Mouse (Mus musculus): ENCODE data around the gene Etv6. TPM values are rescaled to one million over a fixed set of nuclear protein-coding genes. Genes with fewer than 3 reads are reported as not detected.

The Etv6 gene
- total and polyA plus RNA-seq, 2 experiments from 2014 or later = 4.0 to 9.1 TPM

- Histone ChIP-seq H3K9ac (replicated peaks; ENCODE audit: low read length) (no peak overlapping the region), H3K36me3 (ENCODE audit: insufficient read depth, low read length) (no peaks in the 10 kb centered on the region), H3K4me3 (ENCODE audit: low read length) (no peak overlapping the region), H3K27me3 (ENCODE audit: insufficient read depth, low read length) (no peaks in the 10 kb centered on the region), H3K27ac (no peak overlapping the region), H3K4me1 (ENCODE audit: insufficient read depth, low read length) (0 out of 2 replicates have a peak, but pooled peaks cover 4% of the 10 kb centered on the region), H3K4me2 (ENCODE audit: low read depth, low read length) (no peak overlapping the region), H3K9me3 (ENCODE audit: low read length) (no peaks in the 10 kb centered on the region)
- TF ChIP-seq CTCF (IDR thresholded peaks at IDR 0.05; ENCODE audit: low read depth) = peak; percentile 22; the same call in 1 of the 2 replicates
- 55% methylated on average over 12 of the region's 12 CpGs for WGBS
- DNase-seq (ENCODE audit: low spot score) (peak; percentile 32), ATAC-seq (peak; percentile 43; the same call in 1 of the 2 replicates)
These were observed 6.4 kb downstream of the Etv6 start for GRCm38 (mm10) chr6:134041916-134042315.

- no peak overlapping the region for H3K27ac ChIP-seq
- ATAC-seq (no peak), DNase-seq (ENCODE audit: low spot score) (no peak)
- WGBS = 45% methylated on average over 7 of the region's 7 CpGs
- TF ChIP-seq CTCF (IDR thresholded peaks at IDR 0.05; ENCODE audit: low read depth) = no peak
- no peak overlapping the region for H3K4me3 ChIP-seq (ENCODE audit: low read length)
- H3K36me3 ChIP-seq (ENCODE audit: insufficient read depth, low read length) = no peaks in the 10 kb centered on the region
- H3K4me1 ChIP-seq (ENCODE audit: insufficient read depth, low read length) = 0 out of 2 replicates have a peak, but pooled peaks cover 4% of the 10 kb centered on the region
- no peak overlapping the region for H3K9ac ChIP-seq (replicated peaks; ENCODE audit: low read length)
- H3K9me3 ChIP-seq (ENCODE audit: low read length) = no peaks in the 10 kb centered on the region
- no peak overlapping the region for H3K4me2 ChIP-seq (ENCODE audit: low read depth, low read length)
- no peaks in the 10 kb centered on the region for H3K27me3 ChIP-seq (ENCODE audit: insufficient read depth, low read length)
These were observed 8.0 kb downstream of the Etv6 start for GRCm38 (mm10) chr6:134043545-134043944.

GRCm38 (mm10) chr6:134045092-134045868 lies 9.8 kb downstream of the Etv6 start:
- TF ChIP-seq CTCF (IDR thresholded peaks at IDR 0.05; ENCODE audit: low read depth) = no peak
- no peaks in the 10 kb centered on the region for H3K9me3 ChIP-seq (ENCODE audit: low read length)
- no peak overlapping the region for H3K4me2 ChIP-seq (ENCODE audit: low read depth, low read length)
- ATAC-seq = no peak
- no peak for DNase-seq (ENCODE audit: low spot score)
- no peaks in the 10 kb centered on the region for H3K4me1 ChIP-seq (ENCODE audit: insufficient read depth, low read length)
- H3K27me3 ChIP-seq (ENCODE audit: insufficient read depth, low read length) = no peaks in the 10 kb centered on the region
- H3K4me3 ChIP-seq (ENCODE audit: low read length) = no peak overlapping the region
- no peaks in the 10 kb centered on the region for H3K36me3 ChIP-seq (ENCODE audit: insufficient read depth, low read length)
- no peak overlapping the region for H3K9ac ChIP-seq (replicated peaks; ENCODE audit: low read length)
- 71% methylated on average over 9 of the region's 9 CpGs for WGBS
- no peak overlapping the region for H3K27ac ChIP-seq

- H3K27me3 ChIP-seq (ENCODE audit: insufficient read depth, low read length) = no peaks in the 10 kb centered on the region
- H3K27ac ChIP-seq = no peak overlapping the region
- no peak for DNase-seq (ENCODE audit: low spot score)
- no peaks in the 10 kb centered on the region for H3K4me1 ChIP-seq (ENCODE audit: insufficient read depth, low read length)
- TF ChIP-seq CTCF (IDR thresholded peaks at IDR 0.05; ENCODE audit: low read depth) = no peak
- no peak overlapping the region for H3K9ac ChIP-seq (replicated peaks; ENCODE audit: low read length)
- no peaks in the 10 kb centered on the region for H3K9me3 ChIP-seq (ENCODE audit: low read length)
- no peaks in the 10 kb centered on the region for H3K36me3 ChIP-seq (ENCODE audit: insufficient read depth, low read length)
- 38% methylated on average over 5 of the region's 5 CpGs for WGBS
- H3K4me3 ChIP-seq (ENCODE audit: low read length) = no peak overlapping the region
- ATAC-seq = no peak
- no peak overlapping the region for H3K4me2 ChIP-seq (ENCODE audit: low read depth, low read length)
These were observed 10.6 kb downstream of the Etv6 start for GRCm38 (mm10) chr6:134046136-134046535.

GRCm38 (mm10) chr6:134047249-134047648 lies 11.7 kb downstream of the Etv6 start:
- H3K4me1 ChIP-seq (ENCODE audit: insufficient read depth, low read length) = no peaks in the 10 kb centered on the region
- H3K9me3 ChIP-seq (ENCODE audit: low read length) = no peaks in the 10 kb centered on the region
- no peak overlapping the region for H3K4me3 ChIP-seq (ENCODE audit: low read length)
- no peaks in the 10 kb centered on the region for H3K27me3 ChIP-seq (ENCODE audit: insufficient read depth, low read length)
- WGBS = 59% methylated on average over 5 of the region's 5 CpGs
- no peak for DNase-seq (ENCODE audit: low spot score)
- no peak for ATAC-seq
- H3K9ac ChIP-seq (replicated peaks; ENCODE audit: low read length) = no peak overlapping the region
- TF ChIP-seq CTCF (IDR thresholded peaks at IDR 0.05; ENCODE audit: low read depth) = no peak
- no peak overlapping the region for H3K27ac ChIP-seq
- no peak overlapping the region for H3K4me2 ChIP-seq (ENCODE audit: low read depth, low read length)
- H3K36me3 ChIP-seq (ENCODE audit: insufficient read depth, low read length) = no peaks in the 10 kb centered on the region

GRCm38 (mm10) chr6:134047974-134048373 lies 12.5 kb downstream of the Etv6 start:
- H3K27ac ChIP-seq = no peak overlapping the region
- H3K4me2 ChIP-seq (ENCODE audit: low read depth, low read length) = no peak overlapping the region
- no peak for TF ChIP-seq CTCF (IDR thresholded peaks at IDR 0.05; ENCODE audit: low read depth)
- no peaks in the 10 kb centered on the region for H3K4me1 ChIP-seq (ENCODE audit: insufficient read depth, low read length)
- no peaks in the 10 kb centered on the region for H3K36me3 ChIP-seq (ENCODE audit: insufficient read depth, low read length)
- no peak for ATAC-seq
- H3K9me3 ChIP-seq (ENCODE audit: low read length) = no peaks in the 10 kb centered on the region
- WGBS = 95% methylated on average over 6 of the region's 6 CpGs
- no peaks in the 10 kb centered on the region for H3K27me3 ChIP-seq (ENCODE audit: insufficient read depth, low read length)
- no peak for DNase-seq (ENCODE audit: low spot score)
- no peak overlapping the region for H3K4me3 ChIP-seq (ENCODE audit: low read length)
- no peak overlapping the region for H3K9ac ChIP-seq (replicated peaks; ENCODE audit: low read length)

GRCm38 (mm10) chr6:134048965-134049364 lies 13.5 kb downstream of the Etv6 start:
- no peaks in the 10 kb centered on the region for H3K36me3 ChIP-seq (ENCODE audit: insufficient read depth, low read length)
- no peaks in the 10 kb centered on the region for H3K4me1 ChIP-seq (ENCODE audit: insufficient read depth, low read length)
- no peak overlapping the region for H3K4me3 ChIP-seq (ENCODE audit: low read length)
- DNase-seq (ENCODE audit: low spot score) = no peak
- WGBS = 87% methylated on average over 6 of the region's 6 CpGs
- ATAC-seq = no peak
- no peaks in the 10 kb centered on the region for H3K27me3 ChIP-seq (ENCODE audit: insufficient read depth, low read length)
- no peaks in the 10 kb centered on the region for H3K9me3 ChIP-seq (ENCODE audit: low read length)
- no peak overlapping the region for H3K9ac ChIP-seq (replicated peaks; ENCODE audit: low read length)
- H3K4me2 ChIP-seq (ENCODE audit: low read depth, low read length) = no peak overlapping the region
- H3K27ac ChIP-seq = no peak overlapping the region
- TF ChIP-seq CTCF (IDR thresholded peaks at IDR 0.05; ENCODE audit: low read depth) = no peak
